Mouse (Mus musculus): ENCODE results near the gene Rtn4r. TPM values are rescaled to one million over a fixed set of nuclear protein-coding genes. Genes with fewer than 3 reads are reported as not detected.

Gene Rtn4r
- polyA plus RNA-seq, 1 experiment from 2014 or later = 1.1 TPM

DNA sequence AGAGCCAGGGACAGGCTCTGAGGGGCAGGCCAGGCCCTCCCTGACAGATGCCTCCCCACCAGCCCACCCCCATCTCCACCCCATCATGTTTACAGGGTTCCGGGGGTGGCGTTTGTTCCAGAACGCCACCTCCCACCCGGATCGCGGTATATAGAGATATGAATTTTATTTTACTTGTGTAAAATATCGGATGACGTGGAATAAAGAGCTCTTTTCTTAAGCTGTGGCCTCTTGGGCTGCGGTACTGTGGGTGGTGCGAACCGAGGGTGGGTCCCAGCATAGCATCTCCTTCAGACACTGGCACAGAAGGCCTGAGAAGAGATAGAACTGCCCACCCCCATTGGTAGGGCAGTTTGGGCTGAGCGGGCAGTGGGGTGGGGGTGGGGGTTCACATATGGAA, 24.7 kb downstream of the Rtn4r start:
- 93% methylated on average over 12 of the region's 12 CpGs for WGBS
- ATAC-seq (replicated peaks; ENCODE audit: insufficient number of reproducible peaks, low FRiP score, low TSS enrichment, low read depth) (no peak), DNase-seq (ENCODE audit: low spot score) (no peak)
- Histone ChIP-seq H3K4me3 (ENCODE audit: low read depth, low read length) (no peak overlapping the region), H3K4me1 (ENCODE audit: control insufficient read depth, insufficient read depth, low read length) (peaks cover 3% of the 10 kb centered on the region), H3K27ac (replicated peaks; ENCODE audit: low read depth, low read length) (no peak overlapping the region), H3K9ac (replicated peaks; ENCODE audit: low read length) (no peak overlapping the region), H3K9me3 (replicated peaks; ENCODE audit: control insufficient read depth, low read length) (no peaks in the 10 kb centered on the region), H3K27me3 (ENCODE audit: control insufficient read depth, insufficient read depth, low read length) (no peaks in the 10 kb centered on the region), H3K4me2 (ENCODE audit: low read depth, low read length) (no peak overlapping the region), H3K36me3 (replicated peaks; ENCODE audit: control insufficient read depth, insufficient read depth, low read depth, low read length) (no peaks in the 10 kb centered on the region)

- Histone ChIP-seq H3K27ac (replicated peaks; ENCODE audit: low read depth, low read length) (no peak overlapping the region), H3K4me1 (ENCODE audit: control insufficient read depth, insufficient read depth, low read length) (peaks cover under 1% of the 10 kb centered on the region; the same call in 1 of the 2 replicates)
- 86% methylated on average over 9 of the region's 9 CpGs for WGBS
Observed at GRCm38 (mm10) chr16:18152769-18153445, 25.5 kb downstream of the Rtn4r start.

DNA sequence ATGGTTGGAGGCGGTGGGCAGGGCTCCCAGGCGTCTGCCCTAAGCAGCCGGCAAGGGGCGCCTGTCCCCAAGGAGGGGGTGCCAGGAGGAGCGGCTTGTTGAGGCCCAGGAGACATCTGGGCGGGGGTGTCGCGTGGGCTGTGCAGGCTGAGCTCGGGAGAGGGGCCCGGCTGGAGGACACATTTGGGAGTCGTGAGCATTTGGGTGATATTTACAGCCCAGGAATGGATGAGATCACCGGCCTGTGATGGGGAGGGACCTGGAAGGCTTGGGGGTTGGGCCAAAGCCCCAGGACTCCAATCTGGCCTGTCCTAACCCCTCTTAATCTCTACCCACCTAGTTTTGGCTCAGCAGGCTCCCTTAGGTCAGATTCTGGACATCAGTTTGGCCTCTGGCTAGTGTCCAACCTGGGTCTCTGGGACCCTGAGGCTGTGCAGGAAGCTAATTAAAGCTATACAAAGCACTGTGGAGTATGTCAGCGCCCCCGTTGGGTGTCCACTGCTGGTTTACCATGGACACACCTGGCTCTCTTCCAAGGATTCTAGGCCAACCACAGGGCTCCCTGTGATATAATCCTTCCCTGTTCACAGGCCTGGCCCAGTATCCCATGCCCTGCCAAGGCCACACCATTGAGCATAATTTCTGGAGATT, 27.2 kb downstream of the Rtn4r start:
- Histone ChIP-seq H3K4me2 (ENCODE audit: low read depth, low read length) (no peak overlapping the region), H3K27me3 (ENCODE audit: control insufficient read depth, insufficient read depth, low read length) (no peaks in the 10 kb centered on the region), H3K4me1 (ENCODE audit: control insufficient read depth, insufficient read depth, low read length) (no peaks in the 10 kb centered on the region; the same call in 1 of the 2 replicates), H3K27ac (replicated peaks; ENCODE audit: low read depth, low read length) (no peak overlapping the region), H3K9ac (replicated peaks; ENCODE audit: low read length) (no peak overlapping the region), H3K9me3 (replicated peaks; ENCODE audit: control insufficient read depth, low read length) (no peaks in the 10 kb centered on the region), H3K4me3 (ENCODE audit: low read depth, low read length) (no peak overlapping the region), H3K36me3 (replicated peaks; ENCODE audit: control insufficient read depth, insufficient read depth, low read depth, low read length) (no peaks in the 10 kb centered on the region)
- no peak for ATAC-seq (replicated peaks; ENCODE audit: insufficient number of reproducible peaks, low FRiP score, low TSS enrichment, low read depth)
- no peak for DNase-seq (ENCODE audit: low spot score)
- WGBS = 47% methylated on average over 14 of the region's 14 CpGs

More at GRCm38 (mm10) chr16:18152769-18153445, 25.5 kb downstream of the Rtn4r start:
- H3K36me3 ChIP-seq (replicated peaks; ENCODE audit: control insufficient read depth, insufficient read depth, low read depth, low read length) = no peaks in the 10 kb centered on the region
- no peaks in the 10 kb centered on the region for H3K27me3 ChIP-seq (ENCODE audit: control insufficient read depth, insufficient read depth, low read length)
- no peak overlapping the region for H3K9ac ChIP-seq (replicated peaks; ENCODE audit: low read length)
- H3K4me2 ChIP-seq (ENCODE audit: low read depth, low read length) = no peak overlapping the region
- no peaks in the 10 kb centered on the region for H3K9me3 ChIP-seq (replicated peaks; ENCODE audit: control insufficient read depth, low read length)
- H3K4me3 ChIP-seq (ENCODE audit: low read depth, low read length) = no peak overlapping the region
- ATAC-seq (replicated peaks; ENCODE audit: insufficient number of reproducible peaks, low FRiP score, low TSS enrichment, low read depth) = no peak
- DNase-seq (ENCODE audit: low spot score) = no peak

- no peak overlapping the region for H3K4me3 ChIP-seq (ENCODE audit: low read depth, low read length)
- no peak overlapping the region for H3K4me2 ChIP-seq (ENCODE audit: low read depth, low read length)
- no peak for DNase-seq (ENCODE audit: low spot score)
- no peak overlapping the region for H3K27ac ChIP-seq (replicated peaks; ENCODE audit: low read depth, low read length)
- H3K36me3 ChIP-seq (replicated peaks; ENCODE audit: control insufficient read depth, insufficient read depth, low read depth, low read length) = no peaks in the 10 kb centered on the region
- WGBS = 76% methylated on average over 12 of the region's 12 CpGs
- H3K9ac ChIP-seq (replicated peaks; ENCODE audit: low read length) = no peak overlapping the region
- no peak for ATAC-seq (replicated peaks; ENCODE audit: insufficient number of reproducible peaks, low FRiP score, low TSS enrichment, low read depth)
- no peaks in the 10 kb centered on the region for H3K27me3 ChIP-seq (ENCODE audit: control insufficient read depth, insufficient read depth, low read length)
- H3K4me1 ChIP-seq (ENCODE audit: control insufficient read depth, insufficient read depth, low read length) = no peaks in the 10 kb centered on the region; the same call in 1 of the 2 replicates
- H3K9me3 ChIP-seq (replicated peaks; ENCODE audit: control insufficient read depth, low read length) = no peaks in the 10 kb centered on the region
Observed at GRCm38 (mm10) chr16:18156579-18157350, 29.3 kb downstream of the Rtn4r start.

GRCm38 (mm10) chr16:18159255-18159654, 31.8 kb downstream of the Rtn4r start:
- no peak overlapping the region for H3K9ac ChIP-seq (replicated peaks; ENCODE audit: low read length)
- WGBS = 82% methylated on average over 6 of the region's 6 CpGs
- ATAC-seq (replicated peaks; ENCODE audit: insufficient number of reproducible peaks, low FRiP score, low TSS enrichment, low read depth) (no peak), DNase-seq (ENCODE audit: low spot score) (no peak)
- no peak overlapping the region for H3K27ac ChIP-seq (replicated peaks; ENCODE audit: low read depth, low read length)
- no peaks in the 10 kb centered on the region for H3K9me3 ChIP-seq (replicated peaks; ENCODE audit: control insufficient read depth, low read length)
- H3K4me2 ChIP-seq (ENCODE audit: low read depth, low read length) = no peak overlapping the region
- no peak overlapping the region for H3K4me3 ChIP-seq (ENCODE audit: low read depth, low read length)
- no peaks in the 10 kb centered on the region for H3K27me3 ChIP-seq (ENCODE audit: control insufficient read depth, insufficient read depth, low read length)
- H3K36me3 ChIP-seq (replicated peaks; ENCODE audit: control insufficient read depth, insufficient read depth, low read depth, low read length) = no peaks in the 10 kb centered on the region
- no peaks in the 10 kb centered on the region; the same call in 1 of the 2 replicates for H3K4me1 ChIP-seq (ENCODE audit: control insufficient read depth, insufficient read depth, low read length)

GRCm38 (mm10) chr16:18159778-18160177, 32.3 kb downstream of the Rtn4r start:
- no peaks in the 10 kb centered on the region for H3K36me3 ChIP-seq (replicated peaks; ENCODE audit: control insufficient read depth, insufficient read depth, low read depth, low read length)
- H3K9me3 ChIP-seq (replicated peaks; ENCODE audit: control insufficient read depth, low read length) = no peaks in the 10 kb centered on the region
- no peak overlapping the region for H3K9ac ChIP-seq (replicated peaks; ENCODE audit: low read length)
- no peak for DNase-seq (ENCODE audit: low spot score)
- H3K4me3 ChIP-seq (ENCODE audit: low read depth, low read length) = no peak overlapping the region
- WGBS = 75% methylated on average over 1 of the region's 1 CpGs
- no peak overlapping the region for H3K27ac ChIP-seq (replicated peaks; ENCODE audit: low read depth, low read length)
- no peaks in the 10 kb centered on the region for H3K27me3 ChIP-seq (ENCODE audit: control insufficient read depth, insufficient read depth, low read length)
- no peak overlapping the region for H3K4me2 ChIP-seq (ENCODE audit: low read depth, low read length)
- no peak for ATAC-seq (replicated peaks; ENCODE audit: insufficient number of reproducible peaks, low FRiP score, low TSS enrichment, low read depth)
- no peaks in the 10 kb centered on the region; the same call in 1 of the 2 replicates for H3K4me1 ChIP-seq (ENCODE audit: control insufficient read depth, insufficient read depth, low read length)

- 54% methylated on average over 7 of the region's 7 CpGs for WGBS
- no peaks in the 10 kb centered on the region for H3K27me3 ChIP-seq (ENCODE audit: control insufficient read depth, insufficient read depth, low read length)
- ATAC-seq (replicated peaks; ENCODE audit: insufficient number of reproducible peaks, low FRiP score, low TSS enrichment, low read depth) = no peak
- no peak overlapping the region for H3K4me2 ChIP-seq (ENCODE audit: low read depth, low read length)
- no peak overlapping the region for H3K9ac ChIP-seq (replicated peaks; ENCODE audit: low read length)
- H3K27ac ChIP-seq (replicated peaks; ENCODE audit: low read depth, low read length) = no peak overlapping the region
- H3K4me1 ChIP-seq (ENCODE audit: control insufficient read depth, insufficient read depth, low read length) = no peaks in the 10 kb centered on the region; the same call in 1 of the 2 replicates
- no peak overlapping the region for H3K4me3 ChIP-seq (ENCODE audit: low read depth, low read length)
- DNase-seq (ENCODE audit: low spot score) = no peak
- H3K9me3 ChIP-seq (replicated peaks; ENCODE audit: control insufficient read depth, low read length) = no peaks in the 10 kb centered on the region
- H3K36me3 ChIP-seq (replicated peaks; ENCODE audit: control insufficient read depth, insufficient read depth, low read depth, low read length) = no peaks in the 10 kb centered on the region
Observed at GRCm38 (mm10) chr16:18160514-18160913, 33.1 kb downstream of the Rtn4r start.

GRCm38 (mm10) chr16:18161190-18161589, 33.7 kb downstream of the Rtn4r start:
- DNase-seq (ENCODE audit: low spot score) = no peak
- Histone ChIP-seq H3K27ac (replicated peaks; ENCODE audit: low read depth, low read length) (no peak overlapping the region), H3K4me2 (ENCODE audit: low read depth, low read length) (no peak overlapping the region), H3K4me3 (ENCODE audit: low read depth, low read length) (no peak overlapping the region), H3K9me3 (replicated peaks; ENCODE audit: control insufficient read depth, low read length) (no peaks in the 10 kb centered on the region), H3K9ac (replicated peaks; ENCODE audit: low read length) (no peak overlapping the region), H3K36me3 (replicated peaks; ENCODE audit: control insufficient read depth, insufficient read depth, low read depth, low read length) (no peaks in the 10 kb centered on the region), H3K4me1 (ENCODE audit: control insufficient read depth, insufficient read depth, low read length) (no peaks in the 10 kb centered on the region; the same call in 1 of the 2 replicates), H3K27me3 (ENCODE audit: control insufficient read depth, insufficient read depth, low read length) (no peaks in the 10 kb centered on the region)
- WGBS = 67% methylated on average over 1 of the region's 1 CpGs
- ATAC-seq (replicated peaks; ENCODE audit: insufficient number of reproducible peaks, low FRiP score, low TSS enrichment, low read depth) = no peak

Data from embryonic facial prominence, embryonic 11.5 days (tissue).